Mouse (Mus musculus) stomach, postnatal 0 days (tissue): ENCODE data around the gene Acss1. TPM values are rescaled to one million over a fixed set of nuclear protein-coding genes. Genes with fewer than 3 reads are reported as not detected.

Experiments
- ATAC-seq: fragments of 200-750 bp; cut with Nextera tagmentation; 2 replicates; pipeline ENCODE4 v1.8.0; 2017; ENCODE audit not compliant: low FRiP score, low TSS enrichment
- DNase-seq: peaks from one replicate; pipeline ENCODE4 v3.0.0-alpha.2; 2016; ENCODE audit warnings: low spot score
- H3K27ac ChIP-seq: fragments of 300-500 bp; sonication (generic); replicated peaks from 2 replicates; pipeline ENCODE4 v1.5.1; 2014; ENCODE audit warnings: mild to moderate bottlenecking, control low read depth
- H3K27me3 ChIP-seq: fragments of 300-500 bp; sonication (generic); 2 replicates; pipeline ENCODE4 v1.6.1; 2014; ENCODE audit warnings: low read length; ENCODE audit not compliant: control insufficient read depth, insufficient read depth
- H3K36me3 ChIP-seq: fragments of 300-500 bp; sonication (generic); 2 replicates; pipeline ENCODE4 v1.6.1; 2014; ENCODE audit warnings: low read length, mixed read lengths; ENCODE audit not compliant: control insufficient read depth, insufficient read depth
- H3K4me1 ChIP-seq: fragments of 300-500 bp; sonication (generic); replicated peaks from 2 replicates; pipeline ENCODE4 v1.6.1; 2014; ENCODE audit warnings: antibody characterized with exemption; ENCODE audit not compliant: control insufficient read depth, insufficient read depth
- H3K4me2 ChIP-seq: fragments of 300-500 bp; sonication (generic); replicated peaks from 2 replicates; pipeline ENCODE4 v1.6.1; 2014; ENCODE audit warnings: low read depth, mild to moderate bottlenecking, control low read depth, moderate library complexity
- H3K4me3 ChIP-seq: fragments of 300-500 bp; sonication (generic); 2 replicates; pipeline ENCODE4 v1.5.1; 2014; ENCODE audit warnings: low read depth, low read length, control low read depth
- H3K9ac ChIP-seq: fragments of 300-500 bp; sonication (generic); 2 replicates; pipeline ENCODE4 v1.6.1; 2014; ENCODE audit warnings: mild to moderate bottlenecking, low read length, control low read depth, mixed read lengths
- H3K9me3 ChIP-seq: fragments of 300-500 bp; sonication (generic); 2 replicates; pipeline ENCODE4 v1.6.1; 2016; ENCODE audit warnings: low read length; ENCODE audit not compliant: control insufficient read depth
- CTCF ChIP-seq: IDR thresholded peaks from 2 replicates; pipeline ENCODE4 v1.5.1; 2016; ENCODE audit warnings: antibody characterized with exemption, low read depth, mild to moderate bottlenecking, moderate library complexity
- EP300 ChIP-seq: optimal IDR thresholded peaks from 2 replicates; pipeline ENCODE3; 2016; ENCODE audit warnings: antibody characterized with exemption
- WGBS: fragments of 180-500 bp; shearing (Covaris S2); extraction: QIAGEN DNeasy Blood & Tissue Kit; methylation state at CpG from one replicate; pipeline ENCODE4 v1.1.7; 2014; 5-methylcytosine and 5-hydroxymethylcytosine counted together
- polyA plus RNA-seq: library from polyadenylated mRNA; unstranded; fragments of >200 nt; fragmentation: Nextera tagmentation; extraction: Ambion mirVana; gene quantifications from 2 replicates; pipeline ENCODE4 v1.2.1, GENCODE M21; 2015

Acss1 gene
- polyA plus RNA-seq, 1 experiment from 2014 or later: 28.2 TPM

- no peaks in the 10 kb centered on the region for H3K27me3 ChIP-seq
- H3K9ac ChIP-seq: no peak overlapping the region
- DNase-seq (no peak), ATAC-seq (no peak)
- no peaks in the 10 kb centered on the region for H3K4me1 ChIP-seq
- TF ChIP-seq CTCF: peak; percentile 35
- no peak for TF ChIP-seq EP300
- no peaks in the 10 kb centered on the region for H3K36me3 ChIP-seq
- no peaks in the 10 kb centered on the region for H3K9me3 ChIP-seq
- H3K4me3 ChIP-seq: no peak overlapping the region
- no peak overlapping the region for H3K27ac ChIP-seq
- WGBS: 21% methylated on average over 1 of the region's 1 CpGs
- H3K4me2 ChIP-seq: no peak overlapping the region
These were observed 7.2 kb upstream of the Acss1 start for GRCm38 (mm10) chr2:150675525-150675924.

DNA sequence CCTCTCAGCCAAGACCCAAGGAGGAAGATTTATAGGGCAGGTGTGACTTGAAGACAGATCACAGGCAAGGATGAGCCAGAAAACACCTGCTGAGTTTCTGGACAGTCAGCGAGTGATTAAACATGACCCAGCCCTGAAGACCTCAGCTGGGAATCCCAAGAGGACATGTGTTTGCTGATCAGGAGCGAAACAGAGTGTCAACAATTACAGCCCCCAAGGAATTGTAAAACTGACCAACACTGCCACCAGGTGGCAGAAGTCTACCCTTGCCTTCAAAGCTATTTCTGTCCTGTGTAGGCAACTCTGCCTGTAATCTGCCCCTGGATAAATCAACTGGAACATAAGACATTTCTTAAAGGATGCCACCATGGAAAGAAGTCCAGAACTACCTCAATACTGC is 6.6 kb upstream of the Acss1 start:
- H3K36me3 ChIP-seq: no peaks in the 10 kb centered on the region
- WGBS: 5% methylated on average over 2 of the region's 2 CpGs

GRCm38 (mm10) chr2:150673929-150674328 is 5.6 kb upstream of the Acss1 start:
- H3K4me2 ChIP-seq: no peak overlapping the region
- no peak for TF ChIP-seq CTCF
- no peak for TF ChIP-seq EP300
- H3K27me3 ChIP-seq: no peaks in the 10 kb centered on the region
- ATAC-seq (no peak), DNase-seq (no peak)
- no peaks in the 10 kb centered on the region for H3K9me3 ChIP-seq
- H3K4me3 ChIP-seq: no peak overlapping the region
- no peak overlapping the region for H3K27ac ChIP-seq
- WGBS: 77% methylated on average over 11 of the region's 11 CpGs
- peaks cover 3% of the 10 kb centered on the region; the same call in 1 of the 2 replicates for H3K4me1 ChIP-seq
- no peak overlapping the region for H3K9ac ChIP-seq
- no peaks in the 10 kb centered on the region for H3K36me3 ChIP-seq

More for the DNA sequence above, 6.6 kb upstream of the Acss1 start:
- TF ChIP-seq CTCF (peak; percentile 91), EP300 (no peak)
- Histone ChIP-seq H3K4me3 (no peak overlapping the region), H3K9ac (no peak overlapping the region; the same call in 1 of the 2 replicates), H3K4me1 (peaks cover under 1% of the 10 kb centered on the region; the same call in 1 of the 2 replicates), H3K9me3 (no peaks in the 10 kb centered on the region), H3K4me2 (no peak overlapping the region), H3K27ac (no peak overlapping the region), H3K27me3 (no peaks in the 10 kb centered on the region)
- ATAC-seq (peak; percentile 49), DNase-seq (peak; percentile 71)

DNA sequence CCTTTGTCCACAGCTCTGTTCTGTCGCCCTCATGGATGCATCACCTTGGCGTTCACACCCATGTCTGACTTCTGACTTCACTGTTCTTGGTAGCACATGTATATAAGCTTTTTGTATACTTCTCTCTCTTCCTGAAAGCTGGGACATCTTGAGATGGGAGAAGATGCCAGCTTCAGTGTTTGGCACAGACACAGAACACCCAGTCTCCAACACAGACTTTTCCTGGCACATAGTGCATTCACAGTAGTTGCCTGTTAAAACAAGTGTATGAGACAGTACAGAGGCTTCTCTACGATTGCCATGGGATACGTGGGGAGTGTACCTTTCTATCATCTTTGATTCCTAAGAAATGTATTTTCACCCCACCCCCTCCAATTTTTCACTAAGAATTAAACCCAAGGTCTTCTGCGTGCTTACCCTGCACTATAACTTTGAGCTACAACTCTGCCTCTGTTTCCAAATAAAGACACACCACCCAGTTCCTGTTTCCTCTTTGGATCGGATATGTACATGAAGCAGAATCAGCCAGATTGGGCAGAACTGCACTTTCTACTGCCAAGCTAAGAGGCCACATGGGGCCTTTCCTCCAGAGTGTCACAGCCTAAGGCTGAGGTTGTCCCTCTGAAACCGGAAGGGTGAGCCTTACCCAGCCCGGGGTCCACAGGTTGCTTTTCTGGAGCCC is 3.5 kb upstream of the Acss1 start:
- no peak overlapping the region for H3K4me3 ChIP-seq

DNA sequence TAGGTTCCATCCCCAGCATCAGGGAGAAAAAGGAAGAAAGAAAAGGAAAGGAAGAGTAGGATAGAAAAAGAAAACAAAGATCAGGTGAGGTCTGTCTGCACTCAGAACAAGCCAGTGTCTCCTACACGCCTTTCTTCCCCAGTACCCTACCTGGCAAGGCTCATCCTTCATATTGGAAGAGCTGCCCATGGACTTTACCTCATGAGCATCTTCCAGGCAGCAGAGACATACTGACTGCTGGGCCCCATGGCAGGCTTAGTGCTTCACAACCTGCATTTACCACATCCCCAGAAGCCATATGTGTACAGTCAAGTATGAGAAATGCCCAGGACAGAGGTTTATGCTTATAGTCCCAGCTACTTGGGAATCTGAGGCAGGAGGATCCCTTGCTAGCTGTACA is 2.6 kb upstream of the Acss1 start:
- H3K9me3 ChIP-seq: no peaks in the 10 kb centered on the region
- H3K36me3 ChIP-seq: no peaks in the 10 kb centered on the region
- DNase-seq: no peak
- H3K27me3 ChIP-seq: no peaks in the 10 kb centered on the region
- TF ChIP-seq EP300 (no peak), CTCF (no peak)
- no peak for ATAC-seq
- WGBS: 88% methylated on average over 1 of the region's 1 CpGs
- H3K4me3 ChIP-seq: no peak overlapping the region
- H3K27ac ChIP-seq: no peak overlapping the region
- H3K4me1 ChIP-seq: peaks cover 3% of the 10 kb centered on the region; the same call in 1 of the 2 replicates
- no peak overlapping the region for H3K4me2 ChIP-seq
- H3K9ac ChIP-seq: no peak overlapping the region

More for the DNA sequence above, 3.5 kb upstream of the Acss1 start:
- 72% methylated on average over 8 of the region's 8 CpGs for WGBS
- Histone ChIP-seq H3K27me3 (no peaks in the 10 kb centered on the region), H3K27ac (no peak overlapping the region), H3K4me1 (peaks cover 3% of the 10 kb centered on the region; the same call in 1 of the 2 replicates), H3K9me3 (no peaks in the 10 kb centered on the region), H3K4me2 (no peak overlapping the region), H3K36me3 (no peaks in the 10 kb centered on the region), H3K9ac (no peak overlapping the region)
- no peak for TF ChIP-seq CTCF
- no peak for TF ChIP-seq EP300
- DNase-seq (no peak), ATAC-seq (no peak)

- TF ChIP-seq EP300 (no peak), CTCF (no peak)
- ATAC-seq (peak; percentile 46), DNase-seq (peak; percentile 40)
- Histone ChIP-seq H3K27me3 (no peaks in the 10 kb centered on the region), H3K4me3 (no peak overlapping the region), H3K9ac (no peak overlapping the region), H3K36me3 (no peaks in the 10 kb centered on the region), H3K9me3 (no peaks in the 10 kb centered on the region), H3K27ac (peak overlapping the region; percentile 93), H3K4me1 (peaks cover 3% of the 10 kb centered on the region; the same call in 1 of the 2 replicates), H3K4me2 (peak overlapping the region; percentile 89; the same call in 1 of the 2 replicates)
- 44% methylated on average over 2 of the region's 2 CpGs for WGBS
These were observed 1.2 kb upstream of the Acss1 start for GRCm38 (mm10) chr2:150669454-150670045.
